Mouse (Mus musculus) bone marrow macrophage, adult 2 months (primary cell): Measurements from ENCODE around the gene Hist3h2a. TPM values are rescaled to one million over a fixed set of nuclear protein-coding genes. Genes with fewer than 3 reads are reported as not detected.
A peak's percentile ranks its signal among the peaks of the same experiment; 100 is the strongest.

Experiments used
- H3K27ac ChIP-seq: 2 replicates; pipeline ENCODE4 v1.5.1; 2012; ENCODE audit warnings: low read depth, low read length; ENCODE audit not compliant: insufficient read depth
- H3K4me1 ChIP-seq: 2 replicates; pipeline ENCODE4 v1.6.1; 2012; ENCODE audit warnings: low read length; ENCODE audit not compliant: control insufficient read depth, insufficient read depth
- H3K4me3 ChIP-seq: 2 replicates; pipeline ENCODE4 v1.5.1; 2012; ENCODE audit warnings: mild to moderate bottlenecking, low read length, moderate library complexity; ENCODE audit not compliant: insufficient read depth
- CTCF ChIP-seq: IDR thresholded peaks from 2 replicates; pipeline ENCODE4 v1.5.1; 2012; ENCODE audit warnings: low read depth, mild to moderate bottlenecking, low read length, moderate library complexity
- POLR2A ChIP-seq: IDR thresholded peaks from 2 replicates; pipeline ENCODE4 v1.6.1; 2012; ENCODE audit warnings: mild to moderate bottlenecking, low read depth, low read length, borderline replicate concordance
- polyA plus RNA-seq: library from polyadenylated mRNA; stranded (reverse); fragments of >200 nt; gene quantifications from 2 replicates; pipeline ENCODE4 v1.2.4, GENCODE M21; 2012; ENCODE audit not compliant: missing spikeins, insufficient read depth, insufficient read length

The Hist3h2a gene
- polyA plus RNA-seq, 1 experiment = 32.0 TPM

- H3K4me3 ChIP-seq = no peak overlapping the region
- TF ChIP-seq CTCF (no peak), POLR2A (no peak)
- no peaks in the 10 kb centered on the region for H3K4me1 ChIP-seq
- no peak overlapping the region for H3K27ac ChIP-seq
Measured at GRCm38 (mm10) chr11:58990794-58991193, 36.3 kb downstream of the Hist3h2a start.

- Histone ChIP-seq H3K27ac (no peak overlapping the region), H3K4me1 (no peaks in the 10 kb centered on the region), H3K4me3 (no peak overlapping the region)
- TF ChIP-seq POLR2A = no peak
Measured at GRCm38 (mm10) chr11:58991911-58992310, 37.4 kb downstream of the Hist3h2a start.

- H3K27ac ChIP-seq = no peak overlapping the region
- TF ChIP-seq CTCF = no peak
- TF ChIP-seq POLR2A = no peak
- no peak overlapping the region for H3K4me3 ChIP-seq
- H3K4me1 ChIP-seq = no peaks in the 10 kb centered on the region
Measured at GRCm38 (mm10) chr11:58993091-58993670, 38.7 kb downstream of the Hist3h2a start.

- TF ChIP-seq CTCF (no peak), POLR2A (no peak)
- H3K4me3 ChIP-seq = peak overlapping the region; percentile 47
Measured at GRCm38 (mm10) chr11:58994337-58994826, 39.9 kb downstream of the Hist3h2a start.

GRCm38 (mm10) chr11:58995061-58995806, 40.7 kb downstream of the Hist3h2a start:
- H3K27ac ChIP-seq = no peak overlapping the region
- H3K4me3 ChIP-seq = no peak overlapping the region
- TF ChIP-seq CTCF (no peak), POLR2A (no peak)
- H3K4me1 ChIP-seq = no peaks in the 10 kb centered on the region

More at GRCm38 (mm10) chr11:58994337-58994826, 39.9 kb downstream of the Hist3h2a start:
- H3K4me1 ChIP-seq = no peaks in the 10 kb centered on the region
- no peak overlapping the region for H3K27ac ChIP-seq

- H3K27ac ChIP-seq = no peak overlapping the region
- H3K4me1 ChIP-seq = no peaks in the 10 kb centered on the region
- TF ChIP-seq CTCF = no peak
- no peak for TF ChIP-seq POLR2A
- H3K4me3 ChIP-seq = no peak overlapping the region
Measured at GRCm38 (mm10) chr11:58995807-58996370, 41.4 kb downstream of the Hist3h2a start.

GRCm38 (mm10) chr11:58997541-58997940, 43.1 kb downstream of the Hist3h2a start:
- no peak for TF ChIP-seq CTCF
- TF ChIP-seq POLR2A = no peak
- H3K4me1 ChIP-seq = no peaks in the 10 kb centered on the region

GRCm38 (mm10) chr11:58999158-58999557, 44.7 kb downstream of the Hist3h2a start:
- no peak overlapping the region for H3K4me3 ChIP-seq
- no peaks in the 10 kb centered on the region for H3K4me1 ChIP-seq
- TF ChIP-seq CTCF (no peak), POLR2A (no peak)
- no peak overlapping the region for H3K27ac ChIP-seq

More at GRCm38 (mm10) chr11:58997541-58997940, 43.1 kb downstream of the Hist3h2a start:
- H3K4me3 ChIP-seq = no peak overlapping the region
- H3K27ac ChIP-seq = no peak overlapping the region

- TF ChIP-seq POLR2A = no peak
- TF ChIP-seq CTCF = no peak
- no peak overlapping the region for H3K27ac ChIP-seq
- no peaks in the 10 kb centered on the region for H3K4me1 ChIP-seq
- H3K4me3 ChIP-seq = no peak overlapping the region
Measured at GRCm38 (mm10) chr11:58999830-59000229, 45.3 kb downstream of the Hist3h2a start.

GRCm38 (mm10) chr11:59000635-59001034, 46.1 kb downstream of the Hist3h2a start:
- no peak overlapping the region for H3K4me3 ChIP-seq
- H3K4me1 ChIP-seq = no peaks in the 10 kb centered on the region
- H3K27ac ChIP-seq = no peak overlapping the region
- TF ChIP-seq CTCF (no peak), POLR2A (no peak)
